Mouse (Mus musculus) limb, embryonic 15.5 days (tissue): ENCODE results near the gene Crebbp. TPM values are rescaled to one million over a fixed set of nuclear protein-coding genes. Genes with fewer than 3 reads are reported as not detected.

Source experiments
- ATAC-seq: fragments of 200-750 bp; cut with Nextera tagmentation; 2 replicates; pipeline ENCODE4 v1.8.0; 2017; ENCODE audit warnings: low read depth, moderate TSS enrichment; ENCODE audit not compliant: insufficient number of reproducible peaks, low FRiP score, low TSS enrichment
- H3K27ac ChIP-seq: fragments of 300-500 bp; sonication (generic); 2 replicates; pipeline ENCODE4 v1.5.1; 2015; ENCODE audit warnings: moderate library complexity, mild to moderate bottlenecking, inconsistent platforms
- H3K27me3 ChIP-seq: fragments of 300-500 bp; sonication (generic); 2 replicates; pipeline ENCODE4 v1.6.1; 2015; ENCODE audit warnings: inconsistent platforms
- H3K36me3 ChIP-seq: fragments of 300-500 bp; sonication (generic); 2 replicates; pipeline ENCODE4 v1.6.1; 2015; ENCODE audit warnings: inconsistent platforms
- H3K4me1 ChIP-seq: fragments of 300-500 bp; sonication (generic); 2 replicates; pipeline ENCODE4 v1.6.1; 2015; ENCODE audit warnings: inconsistent platforms
- H3K4me2 ChIP-seq: fragments of 300-500 bp; sonication (generic); 2 replicates; pipeline ENCODE4 v1.6.1; 2015; ENCODE audit warnings: mild to moderate bottlenecking, inconsistent platforms
- H3K4me3 ChIP-seq: fragments of 300-500 bp; sonication (generic); 2 replicates; pipeline ENCODE4 v1.5.1; 2015; ENCODE audit warnings: mild to moderate bottlenecking, inconsistent platforms
- H3K9ac ChIP-seq: fragments of 300-500 bp; sonication (generic); 2 replicates; pipeline ENCODE4 v1.6.1; 2015; ENCODE audit warnings: inconsistent platforms
- H3K9me3 ChIP-seq: fragments of 300-500 bp; sonication (generic); 2 replicates; pipeline ENCODE4 v1.6.1; 2016; ENCODE audit warnings: inconsistent platforms
- WGBS: fragments of 180-500 bp; shearing (Covaris S2); methylation state at CpG from one replicate; pipeline ENCODE4 v1.1.7; 2015; 5-methylcytosine and 5-hydroxymethylcytosine counted together
- polyA plus RNA-seq: library from polyadenylated mRNA; unstranded; fragments of >200 nt; fragmentation: Nextera tagmentation; extraction: Ambion mirVana; gene quantifications from 2 replicates; pipeline ENCODE4 v1.2.1, GENCODE M21; 2015

The Crebbp gene
- polyA plus RNA-seq, 1 experiment from 2014 or later = 35.9 TPM

DNA sequence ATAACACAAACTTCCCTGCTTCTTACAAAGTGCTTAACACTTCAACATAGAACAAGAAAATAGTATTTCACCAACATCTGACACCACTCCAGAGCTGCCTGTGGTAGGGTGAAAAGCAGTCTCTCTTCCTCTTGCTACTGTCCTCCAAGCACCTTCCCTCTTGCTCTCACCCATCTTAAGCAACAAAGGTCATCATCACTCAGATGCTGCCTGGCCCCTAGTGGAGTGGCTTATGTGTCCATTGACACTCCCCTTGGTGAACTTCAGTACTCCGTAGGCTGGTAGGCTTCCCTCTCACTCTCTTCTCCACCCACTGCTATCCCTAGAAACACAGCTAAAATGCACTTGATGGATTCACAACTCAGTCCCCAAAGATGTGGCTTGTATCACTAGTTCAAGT, 3.5 kb downstream of the Crebbp start:
- Histone ChIP-seq H3K9me3 (no peaks in the 10 kb centered on the region), H3K9ac (no peak overlapping the region), H3K4me1 (peaks cover 22% of the 10 kb centered on the region), H3K27me3 (no peaks in the 10 kb centered on the region), H3K4me2 (no peak overlapping the region), H3K27ac (no peak overlapping the region), H3K36me3 (peaks cover 2% of the 10 kb centered on the region; the same call in 1 of the 2 replicates), H3K4me3 (no peak overlapping the region)
- ATAC-seq = no peak
- 61% methylated on average over 1 of the region's 1 CpGs for WGBS

DNA sequence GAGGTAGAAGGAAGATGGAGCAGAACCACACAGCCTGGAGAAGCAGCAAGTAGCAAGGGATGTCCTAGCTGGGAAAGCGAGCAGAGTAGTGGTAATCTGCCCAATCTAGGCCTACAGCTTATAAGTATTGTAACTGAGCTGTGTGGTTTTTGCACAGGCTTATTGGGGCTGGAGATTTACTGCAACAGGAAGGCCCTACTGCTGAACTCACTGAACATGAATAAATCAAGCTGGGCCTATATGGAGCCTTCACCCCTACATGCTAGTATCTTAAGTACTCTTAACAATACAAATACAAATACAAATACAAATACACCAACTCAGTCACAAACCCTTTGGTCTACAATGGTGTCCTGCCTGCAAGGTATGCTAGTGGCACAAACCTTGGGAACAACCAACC, 10.2 kb downstream of the Crebbp start:
- Histone ChIP-seq H3K4me1 (peaks cover 6% of the 10 kb centered on the region; the same call in 1 of the 2 replicates), H3K27me3 (no peaks in the 10 kb centered on the region), H3K27ac (no peak overlapping the region), H3K4me3 (no peak overlapping the region), H3K4me2 (no peak overlapping the region), H3K36me3 (peaks cover 2% of the 10 kb centered on the region; the same call in 1 of the 2 replicates), H3K9me3 (no peaks in the 10 kb centered on the region), H3K9ac (no peak overlapping the region)
- WGBS = 91% methylated on average over 1 of the region's 1 CpGs
- no peak for ATAC-seq

DNA sequence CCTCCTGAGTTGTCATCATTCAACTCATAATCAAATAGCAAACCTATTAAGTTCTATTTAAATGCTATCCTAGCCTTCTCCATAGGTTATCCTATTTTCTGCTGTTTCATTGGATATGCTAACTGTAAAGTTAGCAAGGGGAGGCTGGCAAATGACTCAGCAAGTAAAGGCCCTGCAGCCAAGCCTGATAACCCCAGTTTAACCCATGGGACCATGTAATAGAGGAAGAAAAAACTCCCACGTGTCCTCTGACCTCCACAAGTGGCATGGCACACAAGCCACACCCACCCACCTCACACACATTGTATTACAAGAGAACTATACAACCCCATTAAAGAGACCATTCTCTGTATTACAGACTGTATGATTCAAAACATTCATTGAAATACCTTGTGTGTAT, 13.8 kb downstream of the Crebbp start:
- Histone ChIP-seq H3K27me3 (no peaks in the 10 kb centered on the region), H3K4me1 (peaks cover 2% of the 10 kb centered on the region; the same call in 1 of the 2 replicates), H3K36me3 (no peaks in the 10 kb centered on the region), H3K4me2 (no peak overlapping the region), H3K4me3 (no peak overlapping the region), H3K9ac (no peak overlapping the region), H3K9me3 (no peaks in the 10 kb centered on the region), H3K27ac (no peak overlapping the region)
- no peak for ATAC-seq
- 28% methylated on average over 1 of the region's 1 CpGs for WGBS

DNA sequence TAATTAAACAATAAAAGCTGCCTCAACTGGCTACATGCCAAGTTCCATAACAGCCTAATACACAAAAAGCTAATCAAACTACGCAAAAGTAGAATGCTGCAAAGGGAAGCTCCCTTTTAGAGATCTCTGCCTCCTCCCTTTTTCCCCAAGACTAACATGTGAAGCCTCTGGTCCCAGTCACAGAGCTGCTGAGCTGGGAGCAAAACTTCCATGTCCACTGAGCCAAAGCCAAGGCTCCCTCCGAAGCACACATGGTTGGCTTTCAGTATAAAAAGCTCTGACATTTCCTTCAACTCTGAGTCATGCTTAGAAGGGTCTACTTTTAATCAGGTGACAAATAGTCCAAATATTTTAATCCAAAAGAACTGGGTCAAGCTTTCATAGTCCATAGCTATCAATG, 14.2 kb downstream of the Crebbp start:
- peaks cover 2% of the 10 kb centered on the region; the same call in 1 of the 2 replicates for H3K4me1 ChIP-seq
- no peak overlapping the region for H3K9ac ChIP-seq
- no peak overlapping the region for H3K4me2 ChIP-seq
- no peaks in the 10 kb centered on the region for H3K27me3 ChIP-seq
- no peak for ATAC-seq
- no peaks in the 10 kb centered on the region for H3K9me3 ChIP-seq
- 65% methylated on average over 2 of the region's 2 CpGs for WGBS
- no peak overlapping the region for H3K4me3 ChIP-seq
- no peaks in the 10 kb centered on the region for H3K36me3 ChIP-seq
- no peak overlapping the region for H3K27ac ChIP-seq

- Histone ChIP-seq H3K4me2 (no peak overlapping the region), H3K9ac (no peak overlapping the region), H3K27ac (no peak overlapping the region), H3K27me3 (no peaks in the 10 kb centered on the region), H3K4me3 (no peak overlapping the region), H3K4me1 (peaks cover 2% of the 10 kb centered on the region; the same call in 1 of the 2 replicates), H3K36me3 (no peaks in the 10 kb centered on the region), H3K9me3 (no peaks in the 10 kb centered on the region)
- no peak for ATAC-seq
- 94% methylated on average over 4 of the region's 4 CpGs for WGBS
These were observed 15.8 kb downstream of the Crebbp start for GRCm38 (mm10) chr16:4198004-4198403.

GRCm38 (mm10) chr16:4190166-4190565, 23.6 kb downstream of the Crebbp start:
- no peak for ATAC-seq
- H3K9me3 ChIP-seq = no peaks in the 10 kb centered on the region
- H3K27ac ChIP-seq = no peak overlapping the region
- H3K27me3 ChIP-seq = no peaks in the 10 kb centered on the region
- H3K36me3 ChIP-seq = no peaks in the 10 kb centered on the region
- H3K4me3 ChIP-seq = no peak overlapping the region
- no peak overlapping the region for H3K9ac ChIP-seq
- WGBS = 72% methylated on average over 1 of the region's 1 CpGs
- no peak overlapping the region for H3K4me2 ChIP-seq
- H3K4me1 ChIP-seq = peaks cover 6% of the 10 kb centered on the region; the same call in 1 of the 2 replicates

DNA sequence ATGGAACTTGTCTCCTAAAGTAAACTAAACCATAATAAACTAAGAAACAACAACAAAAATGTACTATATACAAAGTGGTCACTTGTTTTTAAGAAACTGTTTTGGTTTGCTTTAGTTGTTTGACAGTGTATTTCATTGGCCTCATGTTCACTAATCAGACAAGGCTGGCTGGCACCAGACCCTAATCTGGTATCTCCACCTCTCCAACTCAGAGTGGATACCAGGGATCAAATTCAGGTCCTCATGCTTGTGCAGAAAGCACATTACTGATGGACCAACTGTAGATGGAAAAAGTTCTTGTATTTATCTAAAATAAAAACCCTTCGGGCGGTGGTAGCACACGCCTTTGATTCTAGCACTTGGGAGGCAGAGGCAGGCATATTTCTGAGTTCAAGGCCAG, 38.7 kb downstream of the Crebbp start:
- Histone ChIP-seq H3K36me3 (peaks cover 30% of the 10 kb centered on the region), H3K9ac (no peak overlapping the region), H3K9me3 (no peaks in the 10 kb centered on the region), H3K4me3 (no peak overlapping the region), H3K27ac (no peak overlapping the region), H3K4me2 (no peak overlapping the region), H3K27me3 (no peaks in the 10 kb centered on the region), H3K4me1 (no peaks in the 10 kb centered on the region)
- ATAC-seq = no peak
- 96% methylated on average over 3 of the region's 3 CpGs for WGBS

DNA sequence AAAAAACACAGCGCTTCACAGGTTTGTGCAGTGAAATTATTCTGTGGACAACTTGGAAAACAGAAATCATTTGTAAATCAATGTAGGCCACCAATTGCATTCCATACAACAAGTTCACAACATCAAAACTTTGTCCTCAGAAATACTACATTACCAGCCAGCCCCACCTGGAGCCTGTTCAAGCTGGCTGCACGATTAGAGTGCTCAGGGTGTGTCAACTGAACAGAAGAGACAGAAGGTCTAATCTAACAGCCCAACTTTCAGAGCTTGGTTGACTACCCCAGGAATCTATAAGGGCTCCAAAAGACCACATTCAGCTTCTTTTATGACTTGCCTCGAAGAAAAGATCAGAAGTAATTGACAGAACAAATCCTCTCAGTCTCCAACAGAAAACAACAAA, 44.3 kb downstream of the Crebbp start:
- Histone ChIP-seq H3K4me1 (no peaks in the 10 kb centered on the region), H3K27ac (no peak overlapping the region), H3K9ac (no peak overlapping the region), H3K9me3 (no peaks in the 10 kb centered on the region), H3K4me3 (no peak overlapping the region), H3K27me3 (no peaks in the 10 kb centered on the region), H3K36me3 (peaks cover 16% of the 10 kb centered on the region), H3K4me2 (no peak overlapping the region)
- no peak for ATAC-seq
- 70% methylated on average over 3 of the region's 3 CpGs for WGBS

- no peak overlapping the region for H3K4me2 ChIP-seq
- peaks cover 15% of the 10 kb centered on the region for H3K36me3 ChIP-seq
- H3K27ac ChIP-seq = no peak overlapping the region
- H3K4me1 ChIP-seq = no peaks in the 10 kb centered on the region
- ATAC-seq = no peak
- H3K9ac ChIP-seq = no peak overlapping the region
- no peak overlapping the region for H3K4me3 ChIP-seq
- WGBS = 96% methylated on average over 1 of the region's 1 CpGs
- no peaks in the 10 kb centered on the region for H3K9me3 ChIP-seq
- H3K27me3 ChIP-seq = no peaks in the 10 kb centered on the region
These were observed 45.3 kb downstream of the Crebbp start for GRCm38 (mm10) chr16:4168476-4168875.

GRCm38 (mm10) chr16:4160898-4161247, 52.9 kb downstream of the Crebbp start:
- Histone ChIP-seq H3K9me3 (no peaks in the 10 kb centered on the region), H3K4me1 (peaks cover 8% of the 10 kb centered on the region), H3K9ac (no peak overlapping the region), H3K27ac (peak overlapping the region; percentile 67), H3K27me3 (no peaks in the 10 kb centered on the region), H3K36me3 (0 out of 2 replicates have a peak, but pooled peaks cover 4% of the 10 kb centered on the region), H3K4me2 (no peak overlapping the region), H3K4me3 (no peak overlapping the region)
- no peak for ATAC-seq

GRCm38 (mm10) chr16:4160246-4160897, 53.4 kb downstream of the Crebbp start:
- Histone ChIP-seq H3K9ac (no peak overlapping the region), H3K4me2 (no peak overlapping the region), H3K4me3 (no peak overlapping the region), H3K9me3 (no peaks in the 10 kb centered on the region), H3K27me3 (no peaks in the 10 kb centered on the region), H3K27ac (peak overlapping the region; percentile 67), H3K36me3 (0 out of 2 replicates have a peak, but pooled peaks cover 4% of the 10 kb centered on the region), H3K4me1 (peaks cover 8% of the 10 kb centered on the region)
- 70% methylated on average over 4 of the region's 4 CpGs for WGBS
- 0 out of 2 replicates have a peak, but pooled peaks have one; percentile 63 for ATAC-seq

DNA sequence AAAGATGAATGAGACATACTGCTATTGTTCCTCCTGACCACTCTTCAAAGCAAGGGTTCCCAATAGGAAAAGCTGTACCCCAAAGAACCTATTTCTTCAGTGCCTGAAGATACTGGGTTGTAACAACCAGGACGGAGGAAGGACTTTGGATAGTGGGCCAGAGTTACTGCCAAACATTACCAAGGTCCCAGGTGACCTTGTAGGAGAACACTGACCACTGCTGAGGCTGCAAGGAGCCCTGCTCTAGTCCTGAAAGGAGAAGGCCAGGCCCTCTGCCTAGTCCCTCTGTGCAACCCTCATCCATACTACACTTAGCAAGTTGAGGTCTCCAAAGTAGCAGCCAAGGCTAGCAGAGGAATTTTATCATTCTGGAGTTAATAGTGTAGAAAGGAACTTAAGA, 60.7 kb downstream of the Crebbp start:
- Histone ChIP-seq H3K4me3 (no peak overlapping the region), H3K36me3 (peaks cover 39% of the 10 kb centered on the region), H3K9ac (no peak overlapping the region), H3K9me3 (no peaks in the 10 kb centered on the region), H3K27ac (no peak overlapping the region; the same call in 1 of the 2 replicates), H3K27me3 (no peaks in the 10 kb centered on the region), H3K4me1 (no peaks in the 10 kb centered on the region), H3K4me2 (no peak overlapping the region)
- ATAC-seq = no peak
- WGBS = 91% methylated on average over 1 of the region's 1 CpGs

DNA sequence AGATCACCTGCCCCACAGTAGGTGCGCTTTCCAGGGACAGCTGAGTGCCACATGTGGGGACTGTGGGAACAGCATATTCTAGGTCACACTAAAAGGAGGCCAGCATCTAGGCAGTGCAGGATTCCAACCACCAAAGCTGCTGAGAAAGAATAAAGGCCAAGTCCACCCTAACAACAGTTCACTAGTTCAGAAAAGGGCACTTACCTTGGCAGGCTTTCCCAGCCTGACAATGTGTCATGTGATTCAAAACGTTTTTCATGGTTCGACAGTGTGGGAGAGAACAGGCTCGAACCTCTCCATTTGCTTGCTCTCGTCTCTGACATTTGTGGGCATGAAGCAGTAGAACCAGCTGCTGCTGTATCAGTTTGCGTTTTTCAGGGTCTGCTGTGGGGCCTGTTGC, 75.3 kb downstream of the Crebbp start:
- H3K36me3 ChIP-seq = peaks cover 32% of the 10 kb centered on the region
- H3K27ac ChIP-seq = no peak overlapping the region
- no peaks in the 10 kb centered on the region for H3K27me3 ChIP-seq
- no peak overlapping the region for H3K4me2 ChIP-seq
- no peak for ATAC-seq
- H3K9ac ChIP-seq = no peak overlapping the region
- H3K4me1 ChIP-seq = no peaks in the 10 kb centered on the region
- no peak overlapping the region for H3K4me3 ChIP-seq
- 68% methylated on average over 6 of the region's 6 CpGs for WGBS
- H3K9me3 ChIP-seq = no peaks in the 10 kb centered on the region
